Mouse (Mus musculus) heart, postnatal 0 days (tissue): ENCODE measurements around the gene Otop3.

Experiments used
- CTCF ChIP-seq: IDR thresholded peaks from 2 replicates; pipeline ENCODE4 v1.5.1; 2016; ENCODE audit warnings: antibody characterized with exemption, control low read depth, low read depth
- EP300 ChIP-seq: IDR thresholded peaks from 2 replicates; pipeline ENCODE4 v1.6.1; 2016; ENCODE audit warnings: antibody characterized with exemption, low read depth

DNA sequence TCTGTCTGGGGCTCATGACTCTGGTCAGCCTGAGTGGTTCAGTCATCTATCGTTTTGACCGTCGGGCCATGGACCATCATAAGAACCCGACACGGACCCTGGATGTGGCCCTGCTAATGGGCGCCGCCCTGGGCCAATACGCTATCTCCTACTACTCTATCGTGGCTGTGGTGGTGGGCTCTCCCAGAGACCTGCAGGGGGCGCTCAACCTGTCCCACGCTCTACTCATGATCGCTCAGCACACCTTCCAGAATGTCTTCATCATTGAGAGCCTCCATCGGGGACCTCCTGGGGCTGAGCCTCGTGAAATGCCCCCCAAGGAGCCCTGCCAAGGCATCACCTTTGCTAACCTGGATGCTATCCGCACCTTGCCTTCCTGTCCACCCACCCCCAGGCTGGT is 5.2 kb upstream of the Otop3 start:
- TF ChIP-seq CTCF = no peak
- no peak for TF ChIP-seq EP300
